Mouse (Mus musculus): ENCODE measurements at regions not wholly inside any gene's neighbourhood (a gene's known extent, or its start where the extent isn't known, plus 50 kb on each side); places are given as distances from the start of the nearest gene placed in this dataset.

- Histone ChIP-seq H3K9ac (replicated peaks) (no peak overlapping the region), H3K4me2 (no peak overlapping the region), H3K27ac (replicated peaks) (no peak overlapping the region), H3K27me3 (replicated peaks) (no peaks in the 10 kb centered on the region), H3K4me1 (no peaks in the 10 kb centered on the region), H3K4me3 (replicated peaks) (no peak overlapping the region), H3K36me3 (no peaks in the 10 kb centered on the region), H3K9me3 (replicated peaks) (no peaks in the 10 kb centered on the region)
- no peak for ATAC-seq (ENCODE audit: low FRiP score)
These were observed 300.1 kb upstream of the Acvr2a start for GRCm38 (mm10) chr2:48513848-48514247.

- Histone ChIP-seq H3K9ac (replicated peaks) (no peak overlapping the region), H3K9me3 (replicated peaks) (no peaks in the 10 kb centered on the region), H3K4me3 (replicated peaks) (no peak overlapping the region), H3K27me3 (replicated peaks) (no peaks in the 10 kb centered on the region), H3K4me1 (no peaks in the 10 kb centered on the region), H3K27ac (replicated peaks) (no peak overlapping the region), H3K36me3 (no peaks in the 10 kb centered on the region), H3K4me2 (no peak overlapping the region)
- 59% methylated on average over 5 of the region's 5 CpGs for WGBS
- ATAC-seq (ENCODE audit: low FRiP score): no peak
These were observed 294.0 kb upstream of the Acvr2a start for GRCm38 (mm10) chr2:48519838-48520404.

- Histone ChIP-seq H3K4me2 (no peak overlapping the region), H3K9me3 (replicated peaks) (no peaks in the 10 kb centered on the region), H3K27me3 (replicated peaks) (no peaks in the 10 kb centered on the region), H3K4me3 (replicated peaks) (no peak overlapping the region), H3K27ac (replicated peaks) (no peak overlapping the region), H3K9ac (replicated peaks) (no peak overlapping the region), H3K4me1 (no peaks in the 10 kb centered on the region), H3K36me3 (no peaks in the 10 kb centered on the region)
- WGBS: 56% methylated on average over 2 of the region's 2 CpGs
- ATAC-seq (ENCODE audit: low FRiP score): no peak
These were observed 293.4 kb upstream of the Acvr2a start for GRCm38 (mm10) chr2:48520535-48520971.

- no peak overlapping the region for H3K27ac ChIP-seq (replicated peaks)
- H3K4me1 ChIP-seq: peaks cover 15% of the 10 kb centered on the region
- no peaks in the 10 kb centered on the region for H3K27me3 ChIP-seq (replicated peaks)
- no peaks in the 10 kb centered on the region for H3K9me3 ChIP-seq (replicated peaks)
- no peak overlapping the region for H3K4me3 ChIP-seq (replicated peaks)
- H3K4me2 ChIP-seq: no peak overlapping the region
- 90% methylated on average over 2 of the region's 2 CpGs for WGBS
- ATAC-seq (ENCODE audit: low FRiP score): no peak
- H3K36me3 ChIP-seq: no peaks in the 10 kb centered on the region
- H3K9ac ChIP-seq (replicated peaks): no peak overlapping the region
These were observed 278.5 kb upstream of the Acvr2a start for GRCm38 (mm10) chr2:48535453-48535852.

- Histone ChIP-seq H3K9ac (replicated peaks) (no peak overlapping the region), H3K4me1 (peaks cover 15% of the 10 kb centered on the region), H3K27me3 (replicated peaks) (no peaks in the 10 kb centered on the region), H3K4me3 (replicated peaks) (no peak overlapping the region), H3K9me3 (replicated peaks) (no peaks in the 10 kb centered on the region), H3K4me2 (no peak overlapping the region), H3K27ac (replicated peaks) (no peak overlapping the region), H3K36me3 (no peaks in the 10 kb centered on the region)
- WGBS: 78% methylated on average over 4 of the region's 4 CpGs
- ATAC-seq (ENCODE audit: low FRiP score): no peak
These were observed 277.0 kb upstream of the Acvr2a start for GRCm38 (mm10) chr2:48536930-48537329.

GRCm38 (mm10) chr2:48538668-48539341, 275.1 kb upstream of the Acvr2a start:
- Histone ChIP-seq H3K9me3 (replicated peaks) (no peaks in the 10 kb centered on the region), H3K4me2 (peak overlapping the region; percentile 56), H3K27ac (replicated peaks) (peak overlapping the region; percentile 69), H3K4me1 (peaks cover 15% of the 10 kb centered on the region), H3K9ac (replicated peaks) (peak overlapping the region; percentile 21), H3K27me3 (replicated peaks) (no peaks in the 10 kb centered on the region), H3K36me3 (no peaks in the 10 kb centered on the region), H3K4me3 (replicated peaks) (peak overlapping the region; percentile 31)
- 11% methylated on average over 13 of the region's 13 CpGs for WGBS
- peak; percentile 83 for ATAC-seq (ENCODE audit: low FRiP score)

- Histone ChIP-seq H3K36me3 (no peaks in the 10 kb centered on the region), H3K9me3 (replicated peaks) (no peaks in the 10 kb centered on the region), H3K4me1 (peaks cover 15% of the 10 kb centered on the region), H3K9ac (replicated peaks) (no peak overlapping the region), H3K4me2 (peak overlapping the region; percentile 56), H3K27me3 (replicated peaks) (no peaks in the 10 kb centered on the region), H3K4me3 (replicated peaks) (no peak overlapping the region), H3K27ac (replicated peaks) (no peak overlapping the region)
- ATAC-seq (ENCODE audit: low FRiP score): no peak; the same call in 1 of the 2 replicates
- 48% methylated on average over 4 of the region's 4 CpGs for WGBS
These were observed 274.3 kb upstream of the Acvr2a start for GRCm38 (mm10) chr2:48539465-48540055.

- Histone ChIP-seq H3K4me3 (replicated peaks) (no peak overlapping the region), H3K27me3 (replicated peaks) (no peaks in the 10 kb centered on the region), H3K4me1 (peaks cover 8% of the 10 kb centered on the region; the same call in 1 of the 2 replicates), H3K27ac (replicated peaks) (no peak overlapping the region), H3K9ac (replicated peaks) (no peak overlapping the region), H3K9me3 (replicated peaks) (no peaks in the 10 kb centered on the region), H3K4me2 (no peak overlapping the region), H3K36me3 (no peaks in the 10 kb centered on the region)
- WGBS: 53% methylated on average over 4 of the region's 4 CpGs
- ATAC-seq (ENCODE audit: low FRiP score): no peak
These were observed 269.5 kb upstream of the Acvr2a start for GRCm38 (mm10) chr2:48544377-48544776.

- H3K4me2 ChIP-seq: no peak overlapping the region
- WGBS: 62% methylated on average over 4 of the region's 4 CpGs
- H3K36me3 ChIP-seq: no peaks in the 10 kb centered on the region
- no peaks in the 10 kb centered on the region for H3K9me3 ChIP-seq (replicated peaks)
- no peak overlapping the region for H3K27ac ChIP-seq (replicated peaks)
- 0 out of 2 replicates have a peak, but pooled peaks cover under 1% of the 10 kb centered on the region for H3K4me1 ChIP-seq
- H3K4me3 ChIP-seq (replicated peaks): no peak overlapping the region
- no peak for ATAC-seq (ENCODE audit: low FRiP score)
- no peaks in the 10 kb centered on the region for H3K27me3 ChIP-seq (replicated peaks)
- H3K9ac ChIP-seq (replicated peaks): no peak overlapping the region
These were observed 268.8 kb upstream of the Acvr2a start for GRCm38 (mm10) chr2:48545072-48545471.

GRCm38 (mm10) chr2:48545679-48546078, 268.2 kb upstream of the Acvr2a start:
- ATAC-seq (ENCODE audit: low FRiP score): no peak
- H3K4me2 ChIP-seq: no peak overlapping the region
- 62% methylated on average over 4 of the region's 4 CpGs for WGBS
- H3K9ac ChIP-seq (replicated peaks): no peak overlapping the region
- no peaks in the 10 kb centered on the region for H3K27me3 ChIP-seq (replicated peaks)
- H3K4me1 ChIP-seq: no peaks in the 10 kb centered on the region
- no peaks in the 10 kb centered on the region for H3K9me3 ChIP-seq (replicated peaks)
- H3K4me3 ChIP-seq (replicated peaks): no peak overlapping the region
- no peak overlapping the region for H3K27ac ChIP-seq (replicated peaks)
- no peaks in the 10 kb centered on the region for H3K36me3 ChIP-seq

GRCm38 (mm10) chr2:48546194-48546593, 267.7 kb upstream of the Acvr2a start:
- Histone ChIP-seq H3K4me2 (no peak overlapping the region), H3K27ac (replicated peaks) (no peak overlapping the region), H3K4me1 (no peaks in the 10 kb centered on the region), H3K4me3 (replicated peaks) (no peak overlapping the region), H3K27me3 (replicated peaks) (no peaks in the 10 kb centered on the region), H3K9ac (replicated peaks) (no peak overlapping the region), H3K36me3 (no peaks in the 10 kb centered on the region), H3K9me3 (replicated peaks) (no peaks in the 10 kb centered on the region)
- no peak for ATAC-seq (ENCODE audit: low FRiP score)
- WGBS: 92% methylated on average over 4 of the region's 4 CpGs

- H3K4me3 ChIP-seq (replicated peaks): no peak overlapping the region
- H3K27me3 ChIP-seq (replicated peaks): no peaks in the 10 kb centered on the region
- H3K9me3 ChIP-seq (replicated peaks): no peaks in the 10 kb centered on the region
- WGBS: 80% methylated on average over 3 of the region's 3 CpGs
- H3K9ac ChIP-seq (replicated peaks): no peak overlapping the region
- H3K4me2 ChIP-seq: no peak overlapping the region
- ATAC-seq (ENCODE audit: low FRiP score): no peak
- H3K36me3 ChIP-seq: no peaks in the 10 kb centered on the region
- no peaks in the 10 kb centered on the region for H3K4me1 ChIP-seq
- no peak overlapping the region for H3K27ac ChIP-seq (replicated peaks)
These were observed 257.3 kb upstream of the Acvr2a start for GRCm38 (mm10) chr2:48556600-48556999.

Measured in neural tube, embryonic 15.5 days (tissue).